Mouse (Mus musculus) embryo, embryonic 10 days (tissue): ENCODE results near the gene Psmc3ip.
"Not testable (repeated sequence)": the region's sequence is repeated elsewhere in the genome, so short reads cannot be mapped to it uniquely, and the experiment has no call there.

Experiments used
- DNase-seq: peaks from one replicate; pipeline ENCODE4 v3.0.0-alpha.2; 2015; ENCODE audit warnings: low spot score

Psmc3ip gene

DNA sequence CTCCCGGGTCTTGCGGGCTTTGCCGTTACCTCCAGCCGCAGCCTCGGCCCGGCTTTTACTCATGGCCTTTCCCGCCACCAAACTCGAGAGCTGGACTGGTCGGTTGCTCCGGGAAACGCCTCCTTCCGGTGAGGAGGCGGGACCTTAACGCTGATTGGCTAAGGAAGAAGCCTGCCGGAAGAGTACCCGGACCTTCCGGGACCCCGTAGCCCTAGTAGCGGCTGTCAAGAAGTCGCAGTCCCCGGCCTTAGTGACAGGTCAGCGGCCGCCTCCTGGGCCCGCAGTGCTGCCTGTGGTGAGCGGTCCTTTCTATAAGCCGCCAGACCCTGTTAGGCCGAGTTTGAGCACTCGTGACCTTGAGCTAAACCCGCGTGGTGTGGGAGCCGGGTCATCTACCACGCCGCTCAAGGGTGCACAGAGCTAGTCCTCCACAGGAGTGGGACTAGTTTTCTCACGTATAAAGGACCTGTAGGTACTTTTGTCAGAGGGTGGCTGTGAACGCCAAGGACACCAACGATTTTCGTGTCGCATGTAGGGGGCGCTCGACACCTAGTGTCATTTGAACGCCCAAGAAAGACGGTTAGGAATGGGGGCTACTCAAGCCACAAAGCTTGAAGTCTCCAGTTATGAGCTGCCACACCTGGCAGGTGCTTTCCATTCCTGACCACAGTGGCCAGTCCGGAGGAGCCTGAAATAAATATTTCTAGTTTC is at the start of gene Psmc3ip:
Gene Psmc3ip (minus strand): TSS at position 123 of the 711 bp plus-strand sequence.
- peak; percentile 98 for DNase-seq

DNA sequence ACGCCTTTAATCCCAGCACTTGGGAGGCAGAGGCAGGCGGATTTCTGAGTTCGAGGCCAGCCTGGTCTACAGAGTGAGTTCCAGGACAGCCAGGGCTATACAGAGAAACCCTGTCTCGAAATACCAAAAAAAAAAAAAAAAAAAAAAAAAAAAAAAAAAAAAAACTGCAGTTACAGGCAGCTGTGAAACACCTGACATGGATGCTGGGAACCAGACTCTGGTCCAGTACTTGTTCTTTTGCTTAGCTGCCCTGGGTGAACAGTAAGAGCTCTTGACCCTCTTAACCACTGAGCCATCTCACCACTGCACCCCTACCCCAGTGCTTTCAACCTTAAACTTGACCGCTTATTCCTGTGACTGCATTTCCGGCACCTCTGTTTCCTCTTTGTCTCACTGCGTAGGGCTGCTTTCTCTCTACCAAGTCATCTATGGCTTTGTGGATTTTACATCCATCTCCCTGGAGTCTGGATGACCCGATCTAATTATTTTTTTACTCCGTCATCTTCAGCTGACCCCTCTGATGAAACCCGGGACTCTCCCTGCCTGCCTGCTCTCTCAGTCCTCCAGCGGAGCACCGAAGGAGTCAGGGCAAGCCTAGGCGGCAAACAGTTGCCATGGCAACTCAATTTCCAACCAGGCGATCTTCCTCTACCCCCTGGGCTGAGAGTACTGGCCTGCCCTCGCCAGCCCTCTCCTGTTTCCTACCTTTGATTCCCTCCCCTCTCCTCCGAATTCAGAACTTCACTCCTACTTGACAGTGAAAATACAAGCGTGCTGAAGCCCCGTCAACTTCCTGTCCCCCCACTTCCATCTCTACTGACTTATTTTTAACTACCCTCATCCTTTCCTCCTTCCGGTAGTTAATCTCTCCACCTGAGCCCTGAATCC is 48.3 kb upstream of the Psmc3ip start:
- DNase-seq = peak; percentile 86

DNA sequence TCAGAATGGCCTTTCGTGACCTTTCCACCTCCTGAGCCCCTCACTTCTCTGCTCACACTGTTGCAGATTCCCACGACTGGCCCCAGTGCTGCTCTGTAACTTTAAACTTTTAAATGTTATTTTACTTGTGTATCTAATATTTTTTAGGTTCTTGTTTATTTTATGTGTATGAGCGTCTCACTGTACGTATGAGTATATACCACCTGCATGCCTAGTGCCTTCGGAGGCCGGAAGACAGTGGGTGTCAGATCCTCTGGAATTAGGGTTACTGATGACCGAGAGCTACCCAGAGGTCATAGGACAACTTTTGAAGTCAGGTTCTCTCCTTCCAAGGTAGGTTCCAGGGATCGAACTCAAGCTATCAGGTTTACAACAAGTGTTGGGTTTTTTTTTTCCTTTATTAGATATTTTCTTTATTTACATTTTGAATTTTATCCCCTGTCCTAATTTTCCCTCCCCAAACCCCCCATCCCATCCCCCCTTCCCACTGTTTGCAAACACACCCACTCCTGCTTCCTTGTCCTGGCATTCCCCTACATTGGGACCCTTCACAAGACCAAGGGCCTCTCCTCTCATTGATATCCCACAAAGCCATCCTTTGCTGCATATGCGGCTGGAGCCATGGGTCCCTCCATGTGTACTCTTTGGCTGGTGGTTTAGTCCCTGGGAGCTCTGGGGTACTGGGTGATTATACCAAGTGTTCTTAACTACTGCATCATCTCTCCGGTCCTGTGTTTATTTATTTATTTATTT is 47.2 kb upstream of the Psmc3ip start:
- no peak for DNase-seq

DNA sequence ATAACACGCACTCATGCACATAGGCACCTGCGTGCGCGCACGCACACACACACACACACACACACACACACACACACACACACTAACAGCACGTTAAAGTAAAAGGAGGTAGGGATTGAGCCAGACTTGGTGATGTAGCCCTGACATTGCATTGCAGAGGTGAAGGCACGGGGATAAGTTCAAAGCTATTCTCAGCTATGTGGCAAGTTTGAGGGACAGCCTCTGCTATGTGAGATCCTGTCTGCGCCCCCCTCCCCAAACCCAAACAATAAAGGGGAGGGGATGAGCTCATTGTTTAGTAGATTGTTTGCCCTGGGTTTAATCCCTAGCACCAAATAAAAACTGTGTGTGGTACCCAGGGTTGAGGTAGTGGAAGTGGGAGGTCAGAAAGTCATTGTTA is 45.9 kb upstream of the Psmc3ip start:
- DNase-seq = no peak

DNA sequence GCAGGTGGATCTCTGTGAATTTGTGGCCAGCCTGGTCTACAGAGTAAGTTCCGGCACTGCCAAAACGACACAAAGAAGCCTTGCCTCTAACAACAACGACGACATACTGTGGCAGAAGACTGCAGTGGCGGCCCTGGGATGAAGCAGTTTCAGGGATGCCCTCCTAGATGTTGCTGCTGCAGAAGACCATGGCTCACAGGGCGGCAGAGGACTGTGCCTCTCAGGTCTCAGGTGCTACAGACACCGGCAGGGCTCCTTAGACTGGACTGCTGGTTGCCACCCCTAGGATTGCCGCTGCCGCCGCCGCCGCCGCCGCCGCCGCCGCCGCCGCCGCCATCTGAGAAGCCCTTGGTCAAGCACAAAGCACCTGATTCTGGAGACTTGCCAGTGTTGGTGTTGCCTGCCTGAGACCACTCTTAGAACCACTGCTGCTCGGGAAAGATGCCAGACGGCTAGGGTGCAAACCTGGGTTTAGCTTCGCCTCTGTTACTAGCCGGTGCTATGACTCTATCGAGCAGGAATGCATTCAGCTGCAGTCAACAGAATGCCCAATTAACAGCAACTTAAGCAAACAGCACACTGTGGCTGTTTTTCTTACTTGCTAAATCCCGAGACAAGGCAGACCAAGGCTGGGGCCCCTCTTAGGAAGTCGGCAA is 45.1 kb upstream of the Psmc3ip start:
- peak; percentile 21 for DNase-seq

DNA sequence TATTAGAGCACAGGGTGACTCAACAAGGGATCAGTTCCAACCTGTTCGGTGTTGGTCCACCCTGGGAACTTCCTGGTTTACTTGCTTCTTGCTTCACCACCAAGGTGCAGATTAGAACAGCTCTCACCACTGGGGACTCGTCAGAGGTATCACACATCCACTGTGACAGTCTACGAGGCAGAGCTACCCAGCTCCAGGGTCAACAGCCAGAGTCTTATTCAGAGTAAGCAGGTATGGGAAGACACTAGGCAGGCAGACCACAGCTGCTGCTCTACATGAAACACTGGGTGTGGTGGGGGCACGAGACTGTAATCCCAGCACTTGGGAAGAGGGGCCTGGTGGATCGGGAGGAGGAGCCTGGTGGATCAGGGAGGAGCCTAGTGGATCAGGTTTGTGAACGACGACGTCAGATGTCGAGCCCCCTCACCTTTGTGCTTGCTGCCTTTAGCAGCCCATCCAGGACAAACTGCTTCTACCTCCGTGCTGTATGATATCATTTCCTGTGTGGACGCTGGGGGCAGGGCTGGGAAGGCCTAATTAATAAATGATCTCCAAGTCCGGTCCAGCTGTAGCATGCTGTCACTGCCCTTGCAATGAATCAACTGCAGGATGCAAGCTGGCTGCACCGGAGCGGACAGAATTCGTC is 43.4 kb upstream of the Psmc3ip start:
- DNase-seq = peak; percentile 71

DNA sequence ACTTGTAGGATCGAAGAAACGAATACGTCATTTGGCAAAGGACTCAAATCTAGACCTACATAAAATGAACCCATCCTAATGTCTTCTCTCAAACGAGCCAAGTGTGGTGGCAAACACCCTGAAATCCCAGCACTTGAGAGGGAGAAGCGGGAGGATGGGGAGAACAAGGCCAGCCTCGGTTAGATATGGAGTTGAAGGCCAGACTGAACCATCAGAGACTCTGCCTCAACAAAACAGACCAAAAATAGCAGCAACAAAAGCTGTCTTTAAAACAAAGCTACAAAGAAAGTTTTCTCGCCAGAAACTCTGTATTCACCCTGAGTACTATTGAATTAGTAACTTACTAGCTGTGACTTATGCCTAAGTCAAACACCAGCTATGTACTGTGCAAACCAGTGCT is 41.8 kb upstream of the Psmc3ip start:
- no peak for DNase-seq

DNA sequence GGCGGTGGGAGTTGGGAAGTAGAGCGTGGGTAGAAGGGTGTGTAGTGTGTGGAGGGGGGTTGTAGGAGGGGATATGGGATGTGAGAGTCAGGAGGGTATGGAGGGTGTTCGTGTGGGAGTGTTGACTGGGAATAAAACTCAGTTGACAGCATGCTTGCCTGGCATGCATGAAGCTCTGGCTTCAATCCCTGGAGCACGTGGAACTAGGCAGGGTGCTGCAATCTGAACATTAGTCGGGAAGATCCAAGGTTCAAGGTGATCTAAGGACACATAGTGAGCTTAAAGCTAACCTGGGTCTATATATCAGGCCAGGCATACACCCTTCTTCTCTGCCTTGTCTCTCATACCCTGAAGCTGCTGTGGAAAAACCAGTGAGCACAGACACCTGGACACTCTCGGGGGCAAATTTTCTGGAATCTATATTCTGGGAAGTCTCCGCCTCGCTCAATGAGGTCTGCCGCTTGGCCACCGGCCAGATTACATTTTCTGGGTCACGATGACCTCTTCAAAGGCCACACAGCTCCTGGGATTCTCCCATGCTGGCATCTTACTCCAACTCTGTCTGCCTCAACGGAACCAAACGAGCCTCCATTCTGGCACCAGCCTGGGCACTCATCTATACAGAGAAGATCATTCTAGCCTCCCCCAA is 39.1 kb upstream of the Psmc3ip start:
- DNase-seq = no peak

DNA sequence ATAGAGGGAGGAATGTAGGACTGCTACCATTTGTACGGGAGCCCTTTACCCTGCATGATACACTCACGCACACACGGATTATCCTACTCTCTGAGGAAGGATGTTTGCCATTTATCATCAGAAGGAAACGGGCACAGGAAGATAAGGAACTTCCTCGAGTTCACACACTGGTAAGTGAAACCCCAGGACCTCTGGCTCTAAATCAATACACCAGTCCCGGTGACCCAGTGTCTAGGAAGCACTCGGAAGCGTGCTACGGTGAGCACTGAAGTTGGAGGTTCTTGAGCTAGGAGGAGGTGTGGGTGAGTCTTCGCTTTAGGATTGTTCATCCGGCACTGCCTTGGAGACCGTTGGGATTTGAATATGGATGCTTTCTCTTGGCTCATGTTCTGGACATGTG is 37.8 kb upstream of the Psmc3ip start:
- no peak for DNase-seq

DNA sequence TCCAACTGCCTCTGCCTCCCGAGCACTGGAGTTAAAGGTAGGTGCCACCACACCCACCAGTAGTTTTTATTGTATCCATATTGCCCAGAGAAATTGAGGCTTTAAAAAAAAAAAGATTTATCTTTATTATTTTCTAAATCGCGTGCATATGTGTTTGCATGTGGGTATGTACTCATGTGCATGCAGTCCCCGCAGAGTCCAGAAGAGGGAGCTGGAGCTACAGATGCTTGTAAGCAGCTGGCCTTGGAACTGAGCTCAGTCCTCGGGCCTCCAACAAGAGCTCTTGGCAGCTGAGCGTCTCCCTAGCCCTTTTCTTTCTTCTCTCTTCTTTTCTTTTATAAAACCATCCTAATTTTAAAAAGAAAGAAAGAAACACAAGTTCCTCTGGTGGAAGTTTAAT is 36.5 kb upstream of the Psmc3ip start:
- peak; percentile 62 for DNase-seq

DNA sequence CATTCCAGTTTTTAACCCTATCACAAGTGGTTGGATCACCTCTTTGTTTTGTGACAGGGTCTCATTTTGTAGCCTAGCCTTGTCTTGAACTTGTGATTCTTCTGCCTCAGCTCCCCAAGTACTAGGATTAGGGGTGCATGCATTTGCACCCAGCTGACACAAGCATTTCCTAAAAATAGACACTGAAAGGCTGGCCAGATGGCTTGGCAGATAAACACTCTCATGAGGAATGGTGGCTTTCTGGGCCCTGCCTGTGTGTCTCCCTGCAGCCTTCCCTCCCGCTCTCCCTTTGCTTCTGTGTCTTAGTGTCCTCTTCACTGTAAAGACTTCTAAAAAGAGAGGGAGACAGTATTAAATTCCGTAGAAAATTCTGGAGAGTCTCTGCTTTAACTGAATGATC is 36.0 kb upstream of the Psmc3ip start:
- DNase-seq = no peak

DNA sequence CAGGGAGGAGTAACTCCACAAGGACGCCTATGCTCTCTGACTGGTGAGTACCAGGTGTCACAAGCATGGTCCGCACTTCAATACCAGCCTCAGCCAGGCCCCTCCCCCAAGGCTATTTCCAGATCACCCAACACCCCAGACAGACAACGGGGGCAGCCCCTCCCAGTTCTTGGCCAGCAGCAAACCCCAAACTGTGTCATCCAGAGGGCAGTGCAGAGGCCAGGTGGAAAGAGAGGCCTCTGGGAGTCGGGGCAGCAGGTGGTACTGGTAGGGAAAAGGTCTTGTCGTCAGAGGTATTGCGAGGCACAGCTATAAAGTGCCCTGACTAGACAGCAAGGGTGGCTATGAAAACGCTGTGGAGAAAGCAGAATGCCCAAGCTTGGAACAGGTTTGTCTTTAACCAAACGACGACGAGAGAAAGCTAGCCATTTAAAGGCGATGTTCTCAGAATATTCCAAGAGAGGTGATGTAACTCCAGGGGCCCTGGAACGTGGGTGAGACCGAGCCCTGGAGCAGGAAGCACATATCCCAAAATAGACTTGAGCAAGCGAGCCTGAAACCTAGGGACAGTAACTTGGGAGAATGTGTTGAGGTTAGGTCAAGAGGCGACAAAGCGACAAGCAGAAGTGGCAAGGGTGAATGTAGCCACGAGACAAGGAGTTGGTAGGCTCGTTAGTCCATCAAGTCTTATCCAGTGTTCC is 35.0 kb upstream of the Psmc3ip start:
- no peak for DNase-seq

DNA sequence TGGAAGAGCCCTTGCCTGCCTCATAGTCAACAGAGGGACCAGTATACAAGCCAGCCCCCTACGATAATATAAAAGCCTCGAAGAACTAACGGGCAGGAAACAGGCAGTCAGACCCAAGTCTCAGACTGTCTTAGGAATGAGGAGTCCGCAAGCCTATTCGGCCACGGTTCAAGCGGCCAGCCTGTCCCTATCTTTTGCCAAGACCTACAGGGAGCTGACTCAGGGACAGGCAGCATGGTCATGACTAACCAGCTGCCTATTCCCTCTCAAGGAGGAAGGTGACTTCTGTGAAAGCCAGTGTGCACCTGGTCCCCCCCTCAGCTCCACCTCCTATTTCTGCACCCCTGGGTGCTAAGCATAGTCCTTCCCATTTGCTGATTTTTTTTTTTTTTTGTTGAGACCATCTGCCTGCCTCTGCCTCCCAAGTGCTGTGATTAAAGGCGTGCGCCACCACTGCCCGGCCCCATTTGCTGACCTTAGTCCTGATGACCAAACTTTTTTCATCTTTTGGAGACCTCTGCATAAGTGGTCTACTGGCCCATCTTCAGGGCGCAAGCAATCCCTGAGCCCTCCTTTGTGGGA is 33.9 kb upstream of the Psmc3ip start:
- DNase-seq = no peak

DNA sequence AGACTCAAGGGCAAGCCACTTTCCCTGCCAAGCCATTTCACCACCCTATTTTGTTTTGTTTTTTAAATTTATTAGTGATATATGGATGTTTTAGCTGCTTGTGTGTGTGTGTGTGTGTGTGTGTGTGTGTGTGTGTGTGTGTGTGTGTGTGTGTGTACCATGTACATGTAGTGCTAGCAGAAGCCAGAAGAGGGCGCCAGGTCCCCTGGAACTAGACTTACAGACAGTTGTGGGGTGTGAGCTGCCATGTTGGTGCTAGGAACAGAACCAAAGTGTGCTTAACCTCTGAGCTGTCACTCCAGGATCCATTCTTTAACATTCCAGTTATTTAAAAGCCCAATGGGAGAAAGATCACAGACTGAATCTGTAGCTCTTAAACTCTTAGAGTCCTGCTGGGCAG is 31.8 kb upstream of the Psmc3ip start:
- no peak for DNase-seq

DNA sequence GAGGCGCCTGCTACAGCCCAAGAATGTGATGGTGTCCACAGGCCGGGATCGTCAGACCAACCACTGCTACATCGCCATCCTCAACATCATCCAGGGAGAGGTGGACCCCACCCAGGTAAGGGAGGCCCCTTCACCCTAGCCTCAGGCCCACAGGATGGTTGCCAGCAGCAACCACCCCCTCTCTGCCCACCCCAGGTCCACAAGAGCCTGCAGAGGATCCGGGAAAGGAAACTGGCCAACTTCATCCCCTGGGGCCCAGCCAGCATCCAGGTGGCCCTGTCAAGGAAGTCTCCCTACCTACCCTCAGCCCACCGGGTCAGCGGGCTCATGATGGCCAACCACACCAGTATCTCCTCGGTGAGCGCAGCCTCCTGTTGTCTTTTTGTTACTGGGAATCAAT is 29.8 kb upstream of the Psmc3ip start:
- DNase-seq = not testable (repeated sequence)

DNA sequence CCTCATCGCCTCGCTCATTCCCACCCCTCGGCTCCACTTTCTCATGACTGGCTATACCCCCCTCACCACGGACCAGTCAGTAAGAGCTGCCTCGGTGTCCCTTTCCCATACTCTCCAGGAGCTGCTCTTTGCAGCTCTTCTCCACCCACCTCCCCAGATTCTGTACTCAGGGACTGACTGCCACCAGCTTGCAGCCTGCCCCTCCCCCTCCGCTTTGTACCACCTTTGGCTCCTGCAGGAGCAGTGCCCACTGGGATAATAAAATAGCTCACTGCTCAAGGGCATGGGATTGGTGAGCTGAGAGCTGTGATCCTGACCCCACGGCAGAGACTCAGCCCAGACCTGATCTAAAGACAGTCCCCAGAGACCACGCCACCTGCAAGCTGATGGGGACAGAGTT is 29.3 kb upstream of the Psmc3ip start:
- DNase-seq = not testable (repeated sequence)

DNA sequence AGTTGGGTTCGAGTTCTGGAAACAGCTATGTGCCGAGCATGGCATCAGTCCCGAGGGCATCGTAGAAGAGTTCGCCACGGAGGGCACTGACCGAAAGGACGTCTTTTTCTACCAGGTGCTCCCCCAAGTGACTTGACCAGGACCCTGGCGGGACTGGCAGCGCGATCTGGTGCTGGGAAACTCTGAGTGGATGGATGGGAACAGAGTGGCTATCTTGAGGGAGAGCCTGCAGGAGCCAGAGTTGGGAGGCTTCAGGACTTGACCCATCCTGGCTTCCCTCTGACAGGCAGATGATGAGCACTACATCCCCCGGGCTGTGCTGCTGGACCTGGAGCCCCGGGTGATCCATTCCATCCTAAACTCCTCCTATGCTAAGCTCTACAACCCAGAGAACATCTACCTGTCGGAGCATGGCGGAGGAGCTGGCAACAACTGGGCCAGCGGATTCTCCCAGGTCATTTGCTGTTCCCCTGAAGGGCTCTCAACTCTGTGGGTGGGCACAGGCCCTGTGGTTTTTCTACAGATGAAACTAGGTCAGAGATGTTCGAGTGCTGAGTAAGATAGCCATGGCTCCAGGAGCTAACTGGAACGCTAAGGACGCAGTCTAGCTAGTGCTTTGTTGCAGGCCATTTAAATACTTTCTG is 25.4 kb upstream of the Psmc3ip start:
- DNase-seq = no peak

DNA sequence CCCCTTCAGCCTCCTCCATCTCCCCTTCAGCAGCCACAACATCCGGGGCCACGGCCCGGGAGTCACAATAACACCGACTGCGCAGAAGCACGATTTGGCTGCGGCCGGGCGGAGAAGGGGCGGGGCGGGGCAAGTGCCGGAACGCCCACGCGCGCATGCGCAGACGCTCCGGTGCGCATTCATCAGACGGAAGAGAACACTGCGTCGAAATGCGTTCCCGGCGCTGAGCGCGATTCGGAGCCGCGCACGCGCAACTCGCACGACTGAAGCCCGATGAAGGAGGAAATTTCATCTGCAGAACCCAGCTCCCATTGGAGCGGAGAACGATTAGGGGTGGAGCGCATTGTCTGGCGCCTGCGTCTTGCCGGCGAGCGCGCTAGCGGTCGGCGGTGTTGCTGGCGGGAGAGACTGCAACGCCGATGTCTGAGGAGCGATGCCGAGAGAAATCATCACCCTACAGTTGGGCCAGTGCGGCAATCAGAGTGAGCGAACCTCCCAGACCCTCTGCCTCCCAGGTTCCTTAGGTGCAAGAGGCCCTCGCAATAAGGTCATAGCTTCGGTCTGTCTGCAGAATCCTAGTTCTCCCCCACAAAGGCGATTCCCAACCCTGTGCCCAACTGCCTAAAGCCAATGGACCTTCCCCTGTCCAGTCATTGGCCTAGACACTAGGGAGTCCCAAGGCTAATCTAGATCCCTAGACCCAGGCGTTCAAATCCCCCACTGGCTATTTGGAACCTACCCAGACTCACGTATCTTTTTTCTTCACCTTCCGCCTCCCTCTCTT is 24.7 kb upstream of the Psmc3ip start, which contains the start of the genes Retreg3 and Tubg1:
Gene Retreg3 (minus strand): TSS at position 133 of the 784 bp plus-strand sequence.
Gene Tubg1 (plus strand): TSS at position 178 of the 784 bp plus-strand sequence.
- DNase-seq = peak; percentile 99
